Mouse (Mus musculus): Measurements from ENCODE around the gene Bcl2l1. TPM values are rescaled to one million over a fixed set of nuclear protein-coding genes. Genes with fewer than 3 reads are reported as not detected.

Gene Bcl2l1
- total and polyA plus RNA-seq, 2 experiments from 2014 or later, result 124 to 158 TPM

- no peak for ATAC-seq (ENCODE audit: low FRiP score)
- no peak for TF ChIP-seq CTCF (IDR thresholded peaks at IDR 0.05)
- Histone ChIP-seq H3K4me3 (ENCODE audit: low read depth, low read length) (no peak overlapping the region), H3K4me1 (ENCODE audit: insufficient read depth, low read length) (peaks cover 11% of the 10 kb centered on the region; the same call in 1 of the 2 replicates), H3K36me3 (ENCODE audit: insufficient read depth, low read length) (no peaks in the 10 kb centered on the region), H3K27me3 (ENCODE audit: insufficient read depth, low read length) (no peaks in the 10 kb centered on the region), H3K4me2 (ENCODE audit: low read depth, low read length, poor library complexity, severe bottlenecking) (no peak overlapping the region), H3K9me3 (ENCODE audit: low read length) (no peaks in the 10 kb centered on the region), H3K9ac (replicated peaks; ENCODE audit: low read length, poor library complexity, severe bottlenecking) (no peak overlapping the region), H3K27ac (ENCODE audit: low read depth, low read length) (peak overlapping the region; percentile 7)
- 61% methylated on average over 5 of the region's 5 CpGs for WGBS
- DNase-seq (ENCODE audit: low spot score), result no peak
Measured at GRCm38 (mm10) chr2:152821023-152821422, 10.5 kb downstream of the Bcl2l1 start.

GRCm38 (mm10) chr2:152820369-152820768 lies 11.2 kb downstream of the Bcl2l1 start:
- peak; percentile 71 for DNase-seq (ENCODE audit: low spot score)
- Histone ChIP-seq H3K4me3 (ENCODE audit: low read depth, low read length) (no peak overlapping the region), H3K4me1 (ENCODE audit: insufficient read depth, low read length) (peaks cover 8% of the 10 kb centered on the region; the same call in 1 of the 2 replicates), H3K9ac (replicated peaks; ENCODE audit: low read length, poor library complexity, severe bottlenecking) (no peak overlapping the region), H3K9me3 (ENCODE audit: low read length) (no peaks in the 10 kb centered on the region), H3K27ac (ENCODE audit: low read depth, low read length) (peak overlapping the region; percentile 43), H3K4me2 (ENCODE audit: low read depth, low read length, poor library complexity, severe bottlenecking) (no peak overlapping the region), H3K27me3 (ENCODE audit: insufficient read depth, low read length) (no peaks in the 10 kb centered on the region), H3K36me3 (ENCODE audit: insufficient read depth, low read length) (no peaks in the 10 kb centered on the region)
- TF ChIP-seq CTCF (IDR thresholded peaks at IDR 0.05), result no peak
- ATAC-seq (ENCODE audit: low FRiP score), result no peak
- 14% methylated on average over 2 of the region's 2 CpGs for WGBS

- Histone ChIP-seq H3K36me3 (ENCODE audit: insufficient read depth, low read length) (no peaks in the 10 kb centered on the region), H3K4me1 (ENCODE audit: insufficient read depth, low read length) (peaks cover 8% of the 10 kb centered on the region; the same call in 1 of the 2 replicates), H3K9ac (replicated peaks; ENCODE audit: low read length, poor library complexity, severe bottlenecking) (no peak overlapping the region), H3K9me3 (ENCODE audit: low read length) (no peaks in the 10 kb centered on the region), H3K27ac (ENCODE audit: low read depth, low read length) (peak overlapping the region; percentile 43), H3K4me2 (ENCODE audit: low read depth, low read length, poor library complexity, severe bottlenecking) (no peak overlapping the region), H3K27me3 (ENCODE audit: insufficient read depth, low read length) (no peaks in the 10 kb centered on the region), H3K4me3 (ENCODE audit: low read depth, low read length) (no peak overlapping the region)
- no peak for DNase-seq (ENCODE audit: low spot score)
- no peak for TF ChIP-seq CTCF (IDR thresholded peaks at IDR 0.05)
- WGBS, result 58% methylated on average over 4 of the region's 4 CpGs
- no peak for ATAC-seq (ENCODE audit: low FRiP score)
Measured at GRCm38 (mm10) chr2:152819926-152820325, 11.6 kb downstream of the Bcl2l1 start.

- no peak overlapping the region for H3K9ac ChIP-seq (replicated peaks; ENCODE audit: low read length, poor library complexity, severe bottlenecking)
- DNase-seq (ENCODE audit: low spot score) (no peak), ATAC-seq (ENCODE audit: low FRiP score) (no peak)
- H3K27ac ChIP-seq (ENCODE audit: low read depth, low read length), result no peak overlapping the region; the same call in 1 of the 2 replicates
- H3K27me3 ChIP-seq (ENCODE audit: insufficient read depth, low read length), result no peaks in the 10 kb centered on the region
- no peak for TF ChIP-seq CTCF (IDR thresholded peaks at IDR 0.05)
- H3K9me3 ChIP-seq (ENCODE audit: low read length), result no peaks in the 10 kb centered on the region
- no peak overlapping the region for H3K4me3 ChIP-seq (ENCODE audit: low read depth, low read length)
- WGBS, result 93% methylated on average over 3 of the region's 3 CpGs
- peaks cover 8% of the 10 kb centered on the region; the same call in 1 of the 2 replicates for H3K4me1 ChIP-seq (ENCODE audit: insufficient read depth, low read length)
- no peak overlapping the region for H3K4me2 ChIP-seq (ENCODE audit: low read depth, low read length, poor library complexity, severe bottlenecking)
- no peaks in the 10 kb centered on the region for H3K36me3 ChIP-seq (ENCODE audit: insufficient read depth, low read length)
Measured at GRCm38 (mm10) chr2:152819097-152819624, 12.4 kb downstream of the Bcl2l1 start.

GRCm38 (mm10) chr2:152818679-152819078 lies 12.8 kb downstream of the Bcl2l1 start:
- WGBS, result 45% methylated on average over 5 of the region's 5 CpGs
- no peak overlapping the region for H3K4me2 ChIP-seq (ENCODE audit: low read depth, low read length, poor library complexity, severe bottlenecking)
- ATAC-seq (ENCODE audit: low FRiP score) (no peak), DNase-seq (ENCODE audit: low spot score) (no peak)
- TF ChIP-seq CTCF (IDR thresholded peaks at IDR 0.05), result no peak
- H3K9me3 ChIP-seq (ENCODE audit: low read length), result no peaks in the 10 kb centered on the region
- no peaks in the 10 kb centered on the region for H3K27me3 ChIP-seq (ENCODE audit: insufficient read depth, low read length)
- H3K4me1 ChIP-seq (ENCODE audit: insufficient read depth, low read length), result peaks cover 8% of the 10 kb centered on the region; the same call in 1 of the 2 replicates
- H3K9ac ChIP-seq (replicated peaks; ENCODE audit: low read length, poor library complexity, severe bottlenecking), result no peak overlapping the region
- H3K27ac ChIP-seq (ENCODE audit: low read depth, low read length), result 0 out of 2 replicates have a peak overlapping the region, but pooled peaks have one; percentile 6
- no peaks in the 10 kb centered on the region for H3K36me3 ChIP-seq (ENCODE audit: insufficient read depth, low read length)
- H3K4me3 ChIP-seq (ENCODE audit: low read depth, low read length), result no peak overlapping the region

- WGBS, result 55% methylated on average over 6 of the region's 6 CpGs
- TF ChIP-seq CTCF (IDR thresholded peaks at IDR 0.05), result no peak
- H3K4me1 ChIP-seq (ENCODE audit: insufficient read depth, low read length), result peaks cover 8% of the 10 kb centered on the region; the same call in 1 of the 2 replicates
- H3K27me3 ChIP-seq (ENCODE audit: insufficient read depth, low read length), result no peaks in the 10 kb centered on the region
- DNase-seq (ENCODE audit: low spot score) (peak; percentile 70), ATAC-seq (ENCODE audit: low FRiP score) (no peak)
- H3K9ac ChIP-seq (replicated peaks; ENCODE audit: low read length, poor library complexity, severe bottlenecking), result no peak overlapping the region
- no peak overlapping the region for H3K4me2 ChIP-seq (ENCODE audit: low read depth, low read length, poor library complexity, severe bottlenecking)
- no peak overlapping the region for H3K4me3 ChIP-seq (ENCODE audit: low read depth, low read length)
- H3K36me3 ChIP-seq (ENCODE audit: insufficient read depth, low read length), result no peaks in the 10 kb centered on the region
- no peaks in the 10 kb centered on the region for H3K9me3 ChIP-seq (ENCODE audit: low read length)
- H3K27ac ChIP-seq (ENCODE audit: low read depth, low read length), result 0 out of 2 replicates have a peak overlapping the region, but pooled peaks have one; percentile 6
Measured at GRCm38 (mm10) chr2:152817596-152818291, 13.8 kb downstream of the Bcl2l1 start.
